Mouse (Mus musculus) right cerebral cortex, postnatal 36 days (tissue): ENCODE measurements around the gene Gabrb3.

Experiments used
- DNase-seq, 2 experiments: peaks; one replicate each; pipeline ENCODE4 v3.0.0; 2022; ENCODE audit warnings: low spot score in 2 of 2, mixed read lengths in 1 of 2

The Gabrb3 gene

DNA sequence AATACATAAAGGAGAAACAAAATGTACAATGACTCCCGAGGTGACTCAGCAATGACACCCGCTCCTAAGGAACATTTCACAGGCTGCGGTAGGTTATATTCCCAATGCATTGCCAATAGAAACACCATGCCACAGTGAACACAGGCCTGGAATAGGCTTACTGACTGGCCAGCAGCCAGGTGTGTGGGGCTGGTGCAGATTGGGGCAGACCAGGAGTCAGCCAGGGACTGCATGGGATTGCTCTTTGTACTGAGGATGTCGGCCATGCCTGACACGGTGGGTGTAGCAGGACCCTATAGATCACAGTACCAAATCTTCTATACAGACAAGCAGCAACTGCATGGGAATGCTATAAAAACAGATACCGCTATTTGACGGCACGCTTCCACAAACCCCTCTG is 110.5 kb downstream of the Gabrb3 start:
- DNase-seq = peak in 1 of 2 experiments; percentile 2

DNA sequence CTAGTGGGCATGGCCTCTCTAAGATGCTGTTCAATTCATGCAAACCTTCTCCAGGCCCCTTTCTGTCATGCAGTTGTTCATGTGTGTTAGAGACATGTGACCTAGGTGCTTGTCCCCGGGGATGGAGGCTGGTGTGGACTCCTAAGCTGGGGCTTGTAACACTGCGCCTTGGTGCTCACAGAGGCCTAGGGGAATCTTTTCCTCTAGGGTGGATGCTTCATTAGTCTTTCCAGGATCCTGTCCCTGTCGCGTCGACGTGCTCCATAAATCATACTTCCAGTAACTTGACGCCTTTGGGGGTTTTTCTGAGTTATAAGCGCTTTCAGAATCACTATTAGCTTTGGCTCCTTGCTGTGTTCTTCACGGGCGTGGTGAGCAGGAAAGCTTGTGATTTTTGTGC is 113.2 kb downstream of the Gabrb3 start:
- DNase-seq = no peak

DNA sequence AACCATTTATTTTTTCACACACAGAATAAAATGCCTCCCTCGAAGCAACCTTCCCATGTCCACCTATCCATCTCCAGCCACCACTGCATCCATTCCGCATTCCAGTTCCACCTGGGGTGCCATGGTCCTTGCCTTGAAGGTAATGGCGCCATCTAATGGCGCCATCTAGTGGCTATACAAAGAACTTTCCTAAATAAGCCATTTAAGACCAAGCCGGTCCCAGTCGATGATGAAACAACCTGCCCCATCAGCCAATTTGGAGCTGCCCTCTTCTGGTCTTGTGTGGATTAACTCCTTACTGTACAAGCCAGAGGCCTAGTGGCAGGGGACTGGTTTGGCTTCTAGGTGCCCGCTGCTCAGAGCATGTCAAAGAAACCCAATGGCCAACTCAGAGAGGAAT is 119.1 kb downstream of the Gabrb3 start:
- DNase-seq = no peak

DNA sequence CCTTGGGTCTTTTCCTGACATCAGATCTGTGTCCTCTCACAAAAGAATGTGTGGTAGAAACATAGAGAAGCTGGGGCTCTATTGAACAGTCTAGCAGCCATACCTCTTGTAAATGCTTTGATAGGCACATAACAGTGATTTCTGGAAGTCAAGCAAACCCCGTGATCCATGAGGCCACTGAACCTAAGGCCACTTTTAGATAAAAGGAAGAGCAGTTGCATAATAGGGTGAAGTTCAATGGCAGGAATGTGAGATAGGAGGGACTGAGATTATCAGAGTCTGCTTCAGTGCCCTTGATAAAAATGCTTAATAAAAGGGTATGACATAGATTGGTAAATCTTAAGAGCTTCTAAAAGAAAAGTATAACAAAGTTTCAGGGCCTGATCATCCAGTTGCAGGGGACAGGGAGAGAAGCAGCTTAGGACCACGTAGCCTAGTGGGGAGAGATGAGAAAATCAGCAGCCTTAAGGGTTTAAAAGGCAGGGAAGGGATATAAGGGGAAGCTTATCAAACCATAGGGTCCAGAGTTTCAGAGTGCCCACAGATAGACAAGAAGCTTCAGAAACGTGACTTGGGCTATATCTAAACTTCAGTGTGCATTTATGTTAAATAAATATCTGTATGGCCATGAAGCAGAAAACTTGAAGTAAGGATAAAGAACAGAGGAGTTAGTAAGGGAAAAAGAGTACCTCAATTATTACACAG is 141.4 kb downstream of the Gabrb3 start:
- no peak for DNase-seq

DNA sequence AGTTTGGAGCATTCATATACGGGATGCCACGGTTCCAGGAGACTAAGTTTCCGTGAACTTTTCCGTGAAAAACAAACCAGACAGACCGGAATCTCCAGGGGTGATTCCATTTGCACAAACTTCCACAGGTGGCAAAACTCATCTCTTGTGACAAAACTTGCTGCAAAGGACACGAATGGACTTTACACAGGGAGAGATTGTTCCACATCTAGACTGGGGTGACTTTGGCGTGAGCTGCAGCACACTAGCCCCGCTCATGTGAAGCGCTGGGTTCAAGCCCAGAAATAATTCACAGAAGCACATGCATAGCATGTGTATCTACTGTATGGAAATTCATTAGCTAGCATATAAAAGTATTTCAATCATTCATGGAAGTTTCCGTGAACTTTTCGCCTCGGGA is 144.9 kb downstream of the Gabrb3 start:
- DNase-seq = no peak

DNA sequence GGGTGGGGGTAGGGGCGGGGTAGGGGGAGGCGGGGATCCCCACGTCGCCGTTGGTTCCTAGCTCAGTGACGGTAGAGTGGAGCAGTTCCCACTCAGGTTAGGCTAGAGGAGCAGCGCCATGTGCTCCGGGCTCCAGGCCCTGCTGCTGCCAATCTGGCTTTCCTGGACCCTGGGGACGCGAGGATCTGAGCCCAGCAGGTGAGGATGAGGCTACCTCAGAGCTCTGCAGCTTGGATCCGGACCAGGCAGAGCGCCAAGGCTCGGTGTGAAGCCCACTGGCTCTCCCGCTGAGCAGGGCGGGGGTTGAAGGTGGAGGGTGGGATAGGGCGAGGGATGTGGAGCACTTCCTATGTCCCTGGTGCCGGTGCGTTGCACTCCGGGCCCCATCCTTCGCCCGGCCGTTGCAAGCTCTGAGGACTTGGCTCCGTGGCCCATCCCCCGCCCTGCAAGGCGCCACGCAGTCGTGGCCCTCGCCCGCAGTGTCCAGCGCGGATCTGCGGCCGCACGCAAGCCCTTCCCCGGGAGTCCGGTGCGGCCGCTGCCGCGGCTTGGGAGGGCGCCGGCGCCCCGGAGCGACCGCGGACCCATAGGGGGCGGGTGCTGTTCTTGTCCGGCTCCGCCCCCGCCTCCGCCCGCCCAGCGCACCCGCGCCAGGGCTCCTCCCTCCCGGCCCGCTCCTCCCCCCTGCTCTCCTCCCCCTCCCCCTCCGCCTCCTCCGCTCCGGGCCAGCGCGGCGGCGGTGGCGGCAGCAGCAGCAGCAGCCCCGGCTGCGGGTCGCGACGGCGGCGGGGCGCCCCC is 171.2 kb downstream of the Gabrb3 start:
- DNase-seq = peak; percentile 67 to 71

DNA sequence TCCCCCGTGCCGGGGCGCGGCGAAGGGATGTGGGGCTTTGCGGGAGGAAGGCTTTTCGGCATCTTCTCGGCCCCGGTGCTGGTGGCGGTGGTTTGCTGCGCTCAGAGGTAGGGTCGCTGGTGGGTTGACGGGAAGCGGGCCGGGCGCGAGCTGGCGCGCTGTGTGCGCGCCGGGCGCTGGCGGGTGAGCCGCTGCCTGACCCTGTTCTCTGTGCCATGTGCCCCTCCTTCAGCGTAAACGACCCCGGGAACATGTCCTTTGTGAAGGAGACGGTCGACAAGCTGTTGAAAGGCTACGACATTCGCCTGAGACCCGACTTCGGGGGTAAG is 171.7 kb downstream of the Gabrb3 start:
- peak in 1 of 2 experiments; percentile 30 for DNase-seq

DNA sequence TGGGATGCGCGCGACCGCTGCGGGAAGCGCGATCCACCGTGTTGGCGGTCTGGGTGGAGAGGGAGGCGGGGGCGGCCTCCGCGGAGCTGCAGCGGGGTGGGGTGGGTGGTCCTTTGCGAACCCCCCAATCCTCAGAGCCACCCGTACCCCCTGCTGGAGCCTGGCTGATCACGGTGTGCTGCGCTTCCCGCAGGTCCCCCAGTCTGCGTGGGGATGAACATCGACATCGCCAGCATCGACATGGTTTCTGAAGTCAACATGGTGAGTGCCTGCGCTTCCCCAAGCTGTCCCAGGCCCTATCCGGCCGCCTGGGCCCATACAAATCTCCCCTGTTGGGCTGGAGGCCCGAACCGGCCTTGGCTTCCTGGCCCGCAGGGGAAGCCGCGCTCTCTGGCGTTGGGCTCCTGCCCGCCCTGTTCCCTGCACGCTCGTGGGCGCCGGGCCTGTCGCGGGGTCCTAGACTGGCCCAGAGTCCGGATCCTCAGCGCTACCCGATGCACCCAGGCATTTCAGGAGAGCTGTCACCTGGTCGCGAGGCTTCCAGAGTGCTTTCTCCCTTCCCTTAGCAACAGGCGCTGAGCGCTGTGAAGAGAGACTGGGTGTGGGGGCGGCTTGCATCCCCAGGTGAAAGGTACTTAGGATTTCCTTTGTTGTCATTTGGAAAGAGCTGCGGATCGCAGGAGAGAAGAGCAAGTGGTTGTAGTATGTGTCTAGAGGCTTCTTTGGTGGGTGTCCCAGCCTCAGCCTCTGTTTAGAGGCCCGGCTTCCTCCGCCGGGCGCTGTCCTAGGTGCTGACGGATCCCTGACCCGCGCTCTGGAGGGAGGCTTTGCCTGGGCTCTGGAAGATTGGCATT is 172.3 kb downstream of the Gabrb3 start:
- peak in 1 of 2 experiments; percentile 36 for DNase-seq

DNA sequence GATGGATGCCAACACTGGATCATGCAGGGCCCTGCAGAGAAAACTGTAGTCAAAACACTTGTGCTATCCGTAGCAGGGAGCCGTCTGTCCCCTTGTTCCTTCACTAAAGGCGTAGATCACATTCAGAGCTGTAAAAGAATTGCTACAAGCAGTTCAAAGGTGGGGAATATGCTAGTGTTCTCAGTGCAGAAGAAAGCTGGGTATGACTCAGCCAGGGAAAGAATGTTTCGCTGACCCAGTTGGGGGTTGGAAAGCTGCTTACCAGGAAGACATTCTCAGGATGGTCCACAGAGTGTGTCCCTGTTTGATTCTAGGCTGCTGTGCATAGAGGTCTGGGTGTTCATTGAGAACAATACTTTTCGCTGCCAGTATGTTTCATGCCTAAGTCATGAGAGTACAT is 177.8 kb downstream of the Gabrb3 start:
- DNase-seq = no peak

DNA sequence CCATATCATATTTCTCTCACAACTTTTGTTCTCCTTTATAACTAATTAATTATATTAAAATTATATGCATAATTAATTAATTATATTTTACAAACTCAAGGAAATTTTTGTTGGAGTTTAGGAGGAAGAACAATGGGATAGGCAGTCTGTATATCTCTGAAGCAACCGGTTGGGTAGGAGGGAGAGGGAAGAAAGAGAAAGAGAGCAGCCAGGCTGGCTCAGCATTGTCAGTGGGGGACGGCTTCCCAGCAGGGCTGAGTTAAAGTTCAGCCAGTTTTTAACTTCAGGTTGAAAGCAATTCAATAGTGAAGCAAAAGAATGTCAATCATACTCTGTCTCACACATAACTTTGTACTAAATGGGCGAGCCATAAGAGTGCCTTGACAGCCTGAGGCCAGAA is 199.2 kb downstream of the Gabrb3 start:
- no peak for DNase-seq

DNA sequence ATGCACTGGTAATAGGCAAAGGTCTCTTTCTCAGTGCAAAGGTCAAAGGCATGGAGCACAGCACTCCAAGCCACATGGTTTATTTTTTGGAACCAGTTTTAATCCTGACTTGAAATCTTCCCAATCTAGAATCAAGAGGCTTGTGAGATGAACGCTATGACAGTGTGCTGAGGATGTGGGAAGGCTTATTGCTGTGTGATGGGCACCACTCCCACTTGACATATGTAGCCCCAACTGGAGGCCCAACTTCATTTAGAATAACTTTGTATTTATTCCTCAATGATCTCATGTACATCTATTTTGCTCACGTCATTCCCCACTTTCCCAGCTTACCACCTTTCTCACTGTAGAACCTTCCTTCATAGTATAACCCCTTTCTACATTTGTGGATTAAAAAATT is 200.5 kb downstream of the Gabrb3 start:
- no peak for DNase-seq

DNA sequence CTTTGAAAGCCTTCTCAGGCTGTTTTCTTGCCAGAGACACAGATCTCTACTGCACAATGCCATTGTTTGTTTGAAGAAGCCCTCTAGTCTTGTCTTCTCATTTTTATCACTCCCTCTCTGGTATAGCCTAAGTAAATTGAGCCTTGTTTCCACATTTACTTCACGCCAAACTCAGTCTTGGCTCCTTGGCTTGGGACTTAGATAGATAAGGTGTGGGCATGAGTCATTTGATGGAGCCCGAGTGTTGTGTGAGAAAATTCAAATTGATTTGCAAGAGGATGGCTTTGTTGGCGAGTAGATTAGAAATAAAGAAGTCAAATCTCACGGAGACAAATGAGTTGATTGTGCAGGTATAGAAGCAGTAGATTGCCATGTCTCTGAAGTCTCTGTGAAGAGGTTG is 204.2 kb downstream of the Gabrb3 start:
- no peak for DNase-seq

DNA sequence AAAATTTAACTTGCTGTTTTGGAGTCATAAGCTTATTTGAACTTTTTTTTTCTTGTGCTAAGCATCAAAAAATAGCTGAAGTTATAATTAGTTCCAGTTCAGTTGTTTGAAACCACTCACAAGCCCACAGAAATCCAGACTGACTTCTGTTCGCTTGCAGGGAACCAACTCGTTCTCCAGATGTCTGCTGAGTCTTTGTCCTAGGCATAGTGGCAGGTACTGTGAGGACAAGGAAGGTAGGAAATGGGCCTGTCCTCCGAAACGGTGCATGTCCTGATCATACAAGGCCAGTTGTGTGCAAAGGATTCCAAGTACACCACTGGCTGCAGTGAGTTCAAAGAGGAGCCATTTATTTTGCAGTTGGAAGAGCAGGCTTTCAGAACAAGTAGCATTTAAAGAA is 215.5 kb downstream of the Gabrb3 start:
- peak in 1 of 2 experiments; percentile 36 for DNase-seq

DNA sequence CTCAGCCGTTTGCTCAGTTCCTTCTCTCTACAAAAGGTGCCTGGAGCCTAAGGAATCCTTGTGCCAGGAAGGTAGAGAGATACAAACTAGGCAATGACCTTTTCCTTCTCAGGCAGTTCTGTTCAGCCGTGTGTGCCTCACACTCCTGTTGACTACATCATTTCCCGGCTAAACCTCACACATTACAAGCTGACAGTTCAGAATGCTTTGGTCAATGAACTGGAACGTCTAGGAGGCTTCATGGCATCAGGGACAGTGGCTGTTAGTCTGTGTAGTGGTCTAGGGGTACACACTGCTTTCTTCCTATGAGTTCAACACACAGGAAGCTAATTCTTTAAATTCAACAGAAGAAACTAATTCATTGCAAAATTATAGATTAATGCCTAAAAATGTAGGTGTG is 216.2 kb downstream of the Gabrb3 start:
- DNase-seq = no peak

DNA sequence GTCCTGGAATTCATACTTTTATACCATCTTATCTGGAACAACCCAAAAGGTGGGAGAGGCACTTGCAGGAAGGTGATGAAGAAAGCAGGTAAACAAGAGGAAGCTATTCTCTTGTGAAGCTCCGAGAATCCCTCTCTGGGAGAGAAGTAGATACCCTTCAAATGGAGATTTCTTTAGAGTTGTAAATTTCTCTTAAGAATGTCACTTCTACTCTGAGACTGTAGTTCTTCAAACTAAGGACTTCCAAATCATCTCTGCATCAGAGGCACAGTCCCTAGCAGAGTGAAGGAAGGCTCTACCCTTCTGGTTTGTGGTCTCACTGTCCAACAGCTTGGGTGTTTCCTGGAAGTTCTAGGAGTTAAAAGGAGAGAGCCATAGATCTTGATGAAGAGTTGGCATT is 221.3 kb downstream of the Gabrb3 start:
- no peak for DNase-seq

DNA sequence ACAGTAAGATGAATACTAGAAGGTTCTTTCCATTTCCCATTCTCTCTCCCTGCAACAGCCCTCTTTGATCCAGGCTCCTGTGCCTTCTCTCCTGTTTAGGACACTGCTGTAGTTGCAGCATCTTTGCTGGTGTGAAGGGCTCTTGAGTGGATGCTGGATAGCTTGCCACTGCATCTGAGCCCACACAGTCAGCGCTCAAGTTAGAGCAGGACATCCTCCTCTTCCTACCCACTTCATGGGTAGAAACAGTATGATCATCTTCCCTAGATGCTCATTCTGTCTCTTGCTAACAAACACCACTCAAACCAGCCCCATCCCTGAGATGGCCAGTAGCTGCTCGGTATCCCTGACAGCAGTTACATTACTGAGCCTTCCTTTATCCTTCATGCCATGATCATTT is 227.9 kb downstream of the Gabrb3 start:
- DNase-seq = peak in 1 of 2 experiments; percentile 22

DNA sequence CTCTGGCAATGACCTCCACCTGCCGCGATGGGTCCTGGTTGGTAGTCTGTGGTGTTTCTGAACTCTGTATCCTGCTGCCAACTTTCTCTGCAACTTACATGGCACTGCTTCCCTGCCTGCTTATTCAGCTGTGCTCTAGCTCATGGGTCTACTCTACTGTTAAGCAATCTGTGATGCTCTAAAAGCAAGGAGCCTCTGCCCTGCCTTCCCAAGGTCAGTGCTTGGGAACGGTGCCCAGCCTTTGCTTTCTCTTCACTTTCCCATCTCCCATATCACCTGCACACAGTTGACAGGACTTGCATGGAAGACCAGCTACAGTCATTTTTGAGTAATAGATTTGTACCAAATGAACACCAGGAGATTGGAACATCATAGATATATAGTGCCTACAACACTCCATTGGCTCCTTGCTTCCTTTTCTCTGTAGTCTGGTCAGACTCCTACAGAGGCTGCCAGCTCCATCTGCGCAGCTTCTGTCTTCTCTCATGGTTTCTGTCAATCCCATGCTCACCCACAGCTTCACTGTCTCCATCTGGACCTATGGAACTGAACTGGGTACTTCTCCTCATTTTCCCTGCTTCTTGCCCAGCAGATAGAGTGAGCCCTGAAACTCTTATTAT is 228.8 kb downstream of the Gabrb3 start:
- DNase-seq = peak; percentile 21 to 59

DNA sequence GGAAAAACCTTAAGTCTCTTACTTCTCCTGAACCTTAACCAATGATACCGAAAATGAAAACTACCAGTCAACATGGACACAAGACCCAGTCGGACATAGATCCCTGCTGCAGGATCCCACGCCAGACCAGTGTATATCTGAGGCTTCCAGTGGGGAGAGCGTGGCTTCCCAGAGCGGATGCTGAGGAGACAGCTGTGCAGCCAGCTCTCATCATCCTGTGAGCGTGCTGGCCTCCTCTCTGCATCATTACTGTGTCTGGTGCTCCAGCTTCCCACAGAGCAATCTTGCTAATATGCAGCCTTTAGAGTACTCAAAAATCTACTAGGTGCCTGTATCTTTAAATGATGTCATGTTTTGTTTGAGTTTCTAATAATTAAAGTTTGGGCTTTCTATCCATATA is 257.9 kb downstream of the Gabrb3 start:
- no peak for DNase-seq

DNA sequence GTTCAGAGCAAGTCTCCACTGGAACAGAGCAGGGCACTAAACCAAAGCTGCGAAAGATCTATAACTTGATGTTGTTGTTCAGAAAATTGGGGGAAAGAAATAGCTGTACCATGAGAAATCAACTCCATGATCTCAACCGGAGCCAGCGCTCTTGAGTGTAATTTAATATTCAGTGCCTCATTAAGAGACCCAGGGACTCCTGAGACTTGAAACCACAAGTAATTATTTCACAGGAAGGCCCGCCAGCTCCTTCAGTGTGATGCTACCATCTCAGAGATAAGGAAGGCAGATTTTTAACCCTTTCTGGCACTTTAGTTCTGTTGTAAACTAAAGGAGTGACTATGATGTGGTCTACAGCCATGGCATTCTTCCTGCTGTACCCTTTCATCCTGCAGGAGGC is 270.3 kb downstream of the Gabrb3 start:
- DNase-seq = no peak

DNA sequence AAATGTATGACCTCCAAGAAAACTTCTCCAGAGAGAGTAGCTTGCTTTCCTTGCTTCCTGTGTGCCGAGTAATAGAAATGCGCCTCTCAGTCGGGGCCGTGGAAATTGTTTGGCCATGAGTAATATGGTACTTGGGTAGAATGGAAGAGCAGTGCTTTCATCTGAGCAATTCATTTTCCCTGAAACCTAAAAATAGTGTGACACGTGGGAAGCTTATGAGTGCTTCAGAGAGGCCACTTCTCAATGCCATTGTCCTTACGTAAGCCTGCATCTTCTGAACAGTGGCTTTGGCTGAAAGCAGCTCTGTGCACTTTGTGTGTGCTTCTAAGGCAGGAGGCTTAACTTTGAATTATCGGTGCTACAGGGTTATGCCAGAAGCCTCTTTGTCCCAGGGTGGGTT is 280.9 kb downstream of the Gabrb3 start:
- peak; percentile 9 to 41 for DNase-seq

DNA sequence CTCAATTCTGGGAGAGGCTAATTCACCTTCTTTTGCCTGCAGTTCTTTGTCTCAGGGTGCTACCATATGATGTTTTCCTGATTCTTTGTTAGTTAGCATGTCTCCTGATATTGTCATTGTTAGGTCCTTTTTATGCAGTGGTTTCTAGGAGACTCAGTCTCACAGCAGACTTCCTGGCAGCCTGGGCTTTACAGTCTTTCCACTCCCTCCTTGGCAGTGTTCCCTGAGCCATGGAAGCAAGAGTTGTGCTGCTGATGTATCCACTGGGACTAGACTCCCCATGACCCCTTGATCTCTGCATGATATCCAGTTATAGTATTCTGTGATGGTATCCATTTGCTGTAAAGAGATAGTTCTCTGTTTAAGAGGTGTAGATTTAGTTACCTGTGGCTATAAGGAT is 281.6 kb downstream of the Gabrb3 start:
- no peak for DNase-seq

DNA sequence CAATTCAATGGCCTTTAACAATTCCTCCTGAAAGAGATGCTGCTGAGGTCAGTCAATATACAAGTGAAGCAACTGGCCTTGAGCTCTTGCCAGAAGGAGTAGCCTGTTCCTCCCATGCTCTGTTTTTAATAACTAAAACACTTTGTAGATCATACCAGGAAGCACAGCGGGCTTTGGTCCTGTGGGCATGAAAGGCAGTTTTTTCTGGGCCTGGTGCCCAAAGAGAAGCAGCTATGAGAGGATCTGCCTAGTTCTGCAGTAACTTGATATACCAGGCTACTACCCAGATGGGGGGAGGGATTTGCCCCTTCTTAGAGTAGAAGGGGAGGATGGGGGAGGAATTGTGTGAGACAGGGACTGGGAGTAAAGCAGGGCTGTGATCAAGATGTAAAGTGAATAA is 284.1 kb downstream of the Gabrb3 start:
- DNase-seq = peak; percentile 13 to 41
